Mouse (Mus musculus): Measurements from ENCODE around the gene Uts2.
"Not testable (repeated sequence)": the region's sequence is repeated elsewhere in the genome, so short reads cannot be mapped to it uniquely, and the experiment has no call there.

Uts2 gene

GRCm38 (mm10) chr4:151015946-151016345 is 19.0 kb downstream of the Uts2 start:
- DNase-seq (ENCODE audit: low spot score), result no peak

GRCm38 (mm10) chr4:151017356-151017755 is 20.5 kb downstream of the Uts2 start:
- not testable (repeated sequence) for DNase-seq (ENCODE audit: low spot score)

- no peak for DNase-seq (ENCODE audit: low spot score)
Measured at GRCm38 (mm10) chr4:151024152-151024551, 27.3 kb downstream of the Uts2 start.

- DNase-seq (ENCODE audit: low spot score), result peak; percentile 9
Measured at GRCm38 (mm10) chr4:151027001-151027400, 30.1 kb downstream of the Uts2 start.

- DNase-seq (ENCODE audit: low spot score), result no peak
Measured at GRCm38 (mm10) chr4:151036521-151036920, 39.6 kb downstream of the Uts2 start.

- no peak for DNase-seq (ENCODE audit: low spot score)
Measured at GRCm38 (mm10) chr4:151037800-151038199, 40.9 kb downstream of the Uts2 start.

- DNase-seq (ENCODE audit: low spot score), result no peak
Measured at GRCm38 (mm10) chr4:151041506-151041905, 44.6 kb downstream of the Uts2 start.

- DNase-seq (ENCODE audit: low spot score), result no peak
Measured at GRCm38 (mm10) chr4:151043281-151043680, 46.4 kb downstream of the Uts2 start.

GRCm38 (mm10) chr4:151044037-151044943 is 47.4 kb downstream of the Uts2 start, which contains the start of gene Per3:
Gene Per3, minus strand, starts transcription at chr4:151044665.
- DNase-seq (ENCODE audit: low spot score), result peak; percentile 85

- no peak for DNase-seq (ENCODE audit: low spot score)
Measured at GRCm38 (mm10) chr4:151044944-151045570, 48.2 kb downstream of the Uts2 start.

- DNase-seq (ENCODE audit: low spot score), result no peak
Measured at GRCm38 (mm10) chr4:151046524-151046923, 49.6 kb downstream of the Uts2 start.

GRCm38 (mm10) chr4:151051162-151051561 is 54.3 kb downstream of the Uts2 start:
- no peak for DNase-seq (ENCODE audit: low spot score)

Measured in T-cell, adult 2 months (primary cell).